Mouse (Mus musculus) fibroblast of lung, adult 2 months (primary cell): ENCODE data around the gene Ilvbl.
A peak's percentile ranks its signal among the peaks of the same experiment; 100 is the strongest.
"Not testable (repeated sequence)": the region's sequence is repeated elsewhere in the genome, so short reads cannot be mapped to it uniquely, and the experiment has no call there.

ENCODE experiments used
- DNase-seq: peaks from one replicate; pipeline ENCODE4 v3.0.0-alpha.2; 2011; ENCODE audit warnings: low read depth

Gene Ilvbl

DNA sequence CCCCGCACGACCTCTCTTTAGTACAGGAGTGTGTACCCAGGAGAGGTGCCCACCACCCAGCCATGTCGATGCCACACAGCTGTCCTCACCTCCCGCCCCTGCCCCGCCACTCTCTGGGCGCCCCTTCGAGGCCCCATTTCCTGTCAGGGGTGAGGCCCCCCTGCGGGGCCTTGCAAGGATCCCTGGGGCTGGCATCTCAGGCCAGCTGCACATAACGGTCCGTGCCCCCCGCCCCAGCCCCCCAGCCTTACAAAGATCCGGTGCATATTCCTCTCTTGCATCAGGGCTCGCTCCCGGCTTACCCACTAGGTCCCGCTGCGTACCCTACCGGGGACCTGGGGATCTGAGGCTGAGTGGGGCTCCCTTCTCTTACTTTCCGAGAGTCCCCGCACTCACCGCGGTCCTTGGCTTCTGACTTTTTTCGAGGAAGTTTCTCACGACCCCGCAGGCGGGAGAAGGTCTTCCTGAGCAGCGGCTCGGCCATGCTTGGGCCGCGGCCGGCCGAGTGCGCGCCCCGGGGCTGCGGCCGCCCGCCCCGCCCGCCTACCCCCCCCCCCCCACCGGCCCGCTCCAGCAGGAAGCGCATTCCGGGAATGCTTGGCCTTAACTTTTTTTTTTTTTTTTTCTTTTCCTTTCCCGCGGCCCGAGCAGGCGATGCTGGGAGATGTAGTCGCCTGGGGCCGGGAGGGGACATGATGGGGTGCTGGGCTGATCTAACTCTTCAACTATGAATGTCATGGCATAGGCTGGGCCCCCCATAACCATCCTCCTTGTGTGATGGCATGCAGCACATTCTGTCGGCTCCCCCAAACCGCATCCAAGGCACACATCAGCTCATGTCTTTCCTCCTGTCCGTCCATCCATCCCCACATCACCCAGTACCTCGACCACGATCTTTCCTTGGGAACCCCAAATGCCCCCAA is 17.5 kb downstream of the Ilvbl start, which contains the start of gene Syde1:
Gene Syde1 (minus strand): TSS at position 559 of the 923 bp plus-strand sequence.
- DNase-seq: no peak

- no peak for DNase-seq
These were observed 18.8 kb downstream of the Ilvbl start for GRCm38 (mm10) chr10:78592856-78593379.

DNA sequence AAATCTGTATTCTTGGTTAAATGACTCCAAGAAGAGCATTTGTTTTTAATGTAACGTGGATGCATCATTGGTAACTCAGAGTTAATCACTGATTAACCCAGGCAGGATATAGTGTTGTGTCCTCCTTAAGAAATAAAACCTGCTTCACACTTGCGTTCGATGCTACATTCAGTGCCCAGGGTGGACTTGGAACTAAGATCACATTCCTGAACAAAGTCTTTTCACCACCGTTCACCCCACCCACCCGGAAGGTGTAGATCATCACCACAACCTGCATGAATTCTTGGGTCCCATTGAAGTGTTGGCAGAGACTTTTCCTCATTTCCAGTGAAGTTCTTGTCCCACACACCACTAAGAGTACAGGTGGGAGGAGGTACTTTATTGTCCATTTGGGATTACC is 19.6 kb downstream of the Ilvbl start:
- no peak for DNase-seq

DNA sequence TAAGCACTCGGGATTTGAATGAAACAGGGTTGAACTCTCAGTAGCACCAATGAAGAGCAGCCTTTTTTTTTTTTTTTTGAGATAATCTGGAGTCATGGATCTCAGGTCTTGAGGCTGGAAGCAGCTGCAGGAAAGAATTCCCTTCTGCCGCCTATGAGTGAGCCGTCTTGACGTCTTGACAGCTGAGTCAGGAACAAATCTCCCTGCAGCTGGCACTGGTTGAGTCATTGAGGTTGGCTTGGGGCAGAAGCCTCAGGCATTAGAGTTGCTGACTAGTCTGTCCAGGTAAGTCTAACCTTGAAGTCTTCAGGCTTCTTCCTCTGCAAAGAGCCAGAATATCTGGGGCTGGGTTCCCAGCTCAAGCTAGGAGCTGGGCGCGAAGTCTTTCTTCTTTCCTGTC is 20.0 kb downstream of the Ilvbl start:
- no peak for DNase-seq

GRCm38 (mm10) chr10:78594566-78594965 is 20.4 kb downstream of the Ilvbl start:
- no peak for DNase-seq

DNA sequence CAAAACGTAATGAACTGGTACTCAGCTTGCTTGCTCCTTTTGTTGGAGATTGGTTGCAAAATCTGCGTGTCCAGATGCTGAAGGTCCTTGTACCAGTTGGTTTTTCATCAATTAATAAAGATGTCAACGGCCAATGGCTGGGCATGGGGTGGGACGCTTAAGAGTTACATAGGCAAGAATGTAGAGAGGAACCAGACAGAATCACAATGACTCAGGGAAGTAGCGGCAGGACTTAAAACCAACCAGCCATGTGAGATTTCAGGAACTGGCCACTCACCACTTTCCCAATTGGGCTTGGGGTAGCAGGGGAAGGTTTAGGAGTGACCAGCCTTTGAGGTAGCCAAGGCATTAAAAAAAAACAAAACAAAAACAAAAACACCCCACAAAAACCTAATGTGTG is 25.7 kb downstream of the Ilvbl start:
- no peak for DNase-seq

DNA sequence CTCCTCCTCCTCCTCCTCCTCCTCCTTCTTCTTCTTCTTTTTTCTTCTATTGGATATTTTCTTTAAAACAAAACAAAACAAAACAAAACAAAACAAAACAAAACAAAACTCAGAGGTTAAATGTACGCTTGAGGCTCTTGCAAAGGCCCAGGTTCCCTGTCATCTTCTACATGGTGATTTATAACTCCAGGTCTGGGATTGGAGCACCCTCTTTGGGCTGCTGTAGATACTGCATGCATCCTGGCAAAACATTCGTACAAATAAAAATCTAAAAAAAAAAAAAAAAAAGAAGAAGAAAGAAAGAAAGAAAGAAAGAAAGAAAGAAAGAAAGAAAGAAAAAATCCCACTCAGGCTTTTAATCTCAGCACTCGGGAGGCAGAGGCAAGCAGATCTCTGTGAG is 30.9 kb downstream of the Ilvbl start:
- DNase-seq: peak; percentile 58

DNA sequence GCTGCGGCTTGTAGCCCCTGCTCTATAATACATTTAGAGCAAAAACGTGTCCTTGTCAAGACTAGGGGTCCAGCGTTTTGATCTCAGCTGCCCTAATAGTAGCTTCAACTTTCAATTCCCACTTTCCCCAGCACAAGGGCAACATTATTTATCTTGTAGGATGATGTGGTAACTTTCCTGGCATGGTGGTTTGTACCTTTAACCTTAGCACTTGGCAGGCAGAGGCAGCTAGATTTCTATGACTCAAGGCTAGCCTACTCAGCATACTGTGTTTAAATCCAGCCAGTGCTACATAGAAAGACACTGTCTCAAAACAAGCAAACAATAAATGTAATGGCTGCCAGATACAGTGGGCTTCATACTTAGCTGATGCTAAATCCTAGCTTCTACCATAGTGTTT is 33.5 kb downstream of the Ilvbl start:
- DNase-seq: no peak

DNA sequence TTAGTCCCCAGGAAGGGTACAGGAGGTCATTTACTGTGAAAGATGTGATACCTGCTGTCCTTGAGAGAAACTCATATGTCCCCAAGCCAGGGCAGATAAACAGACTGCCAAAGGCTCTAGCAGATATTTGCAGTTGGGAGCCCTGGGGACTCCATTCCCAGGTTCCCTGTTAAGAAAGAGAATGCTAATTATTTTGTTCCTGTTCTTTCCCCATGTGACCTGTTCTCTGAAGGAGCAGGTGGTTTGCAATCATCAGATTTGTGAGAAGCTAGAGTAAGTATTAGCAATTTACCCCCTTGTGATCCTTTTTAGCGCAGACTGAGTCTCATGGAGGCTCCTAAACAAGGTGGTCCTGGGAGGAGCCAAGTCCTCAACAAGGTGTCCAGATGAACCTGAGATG is 43.8 kb downstream of the Ilvbl start, which contains the start of gene Olfr1357:
Gene Olfr1357 (minus strand): TSS at position 101 of the 400 bp plus-strand sequence.
- no peak for DNase-seq

DNA sequence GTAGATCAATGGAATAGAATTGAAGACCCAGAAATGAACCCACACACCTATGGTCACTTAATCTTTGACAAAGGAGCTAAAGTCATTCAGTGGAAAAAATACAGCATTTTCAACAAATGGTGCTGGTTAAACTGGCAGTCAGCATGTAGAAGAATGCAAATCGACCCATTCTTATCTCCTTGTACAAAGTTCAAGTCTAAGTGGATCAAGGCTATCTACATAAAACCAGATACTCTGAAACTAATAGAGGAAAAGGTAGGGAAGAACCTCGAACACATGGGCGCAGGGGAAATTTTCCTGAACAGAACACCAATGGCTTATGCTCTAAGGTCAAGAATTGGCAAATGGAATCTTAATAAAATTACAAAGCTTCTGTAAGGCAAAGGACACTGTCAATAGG is 49.0 kb downstream of the Ilvbl start:
- not testable (repeated sequence) for DNase-seq

DNA sequence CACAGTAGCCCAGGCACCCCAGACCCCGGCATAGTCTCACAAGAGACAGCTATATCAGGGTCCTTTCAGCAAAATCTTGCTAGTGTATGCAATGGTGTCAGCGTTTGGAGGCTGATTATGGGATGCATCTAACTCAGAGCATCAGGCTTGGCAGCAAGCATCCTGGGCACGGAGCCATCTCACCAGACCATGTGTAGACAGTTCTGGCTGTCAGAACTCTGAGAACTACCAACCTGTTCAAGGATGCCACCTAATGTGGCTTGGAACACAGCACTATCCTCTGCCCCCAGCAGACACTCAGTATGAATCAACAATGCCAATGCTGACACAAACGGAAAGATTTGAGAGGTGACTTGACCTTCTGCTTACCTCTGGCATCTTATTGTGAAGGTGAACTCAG is 56.0 kb downstream of the Ilvbl start:
- no peak for DNase-seq

- DNase-seq: peak; percentile 19
These were observed 58.2 kb downstream of the Ilvbl start for GRCm38 (mm10) chr10:78632311-78632710.
